In the genomic region with DNA sequence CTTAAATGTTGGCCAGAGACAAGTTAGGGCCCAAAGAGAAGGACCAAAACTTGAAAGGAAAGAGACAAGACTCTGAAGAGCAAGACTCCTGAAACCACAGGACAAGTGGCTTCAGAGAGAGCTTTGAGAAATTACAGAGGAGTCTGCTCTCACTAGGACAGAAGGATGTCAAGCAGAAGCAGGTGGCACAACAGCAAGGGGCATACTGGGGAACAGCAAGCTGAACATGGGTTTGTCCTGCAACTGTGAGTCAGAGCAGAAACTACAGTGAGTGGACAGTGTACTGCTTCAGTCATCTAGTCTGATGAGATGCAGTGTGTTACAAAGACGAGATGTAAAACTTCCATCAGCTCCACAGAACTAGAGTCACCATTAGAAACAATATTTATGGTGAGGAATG, we compare ENCODE assay signal across 20 mouse cellular contexts.
DNase-seq lines count a peak whose midpoint lies in the region; TF ChIP-seq lines count a peak whose summit lies in the region.
"Had no signal": no experiment of that assay in that cellular context is flagged by ENCODE, and none has a peak within 500 bp of the region (broad histone marks: within the 10 kb centered on the region; RNA-seq: fewer than 3 reads in every experiment).

No protein-coding gene starts in this region.

- H3K4me3 ChIP-seq in layer of hippocampus, adult 2 months = no peak overlapping the region
- H3K4me3 ChIP-seq: forebrain, embryonic 10.5 days; forebrain, embryonic 13.5 days; heart, adult 2 months; heart, embryonic 10.5 days; heart, embryonic 13.5 days; hindbrain, embryonic 15.5 days had no signal

- no peak for TF ChIP-seq CTCF in layer of hippocampus, adult 2 months (conservative IDR thresholded peaks at IDR 0.05)

- no peak overlapping the region for H3K27ac ChIP-seq in layer of hippocampus, adult 2 months
- H3K27ac ChIP-seq: forebrain, embryonic 10.5 days; forebrain, embryonic 13.5 days; heart, adult 2 months; heart, embryonic 10.5 days; heart, embryonic 13.5 days; hindbrain, embryonic 15.5 days had no signal

- DNase-seq in brain, adult 2 months (ENCODE audit: low read depth, low spot score) = peak; percentile 78
- DNase-seq in cerebellum, adult 11-12 months = peak; percentile 60
- peak; percentile 28 for DNase-seq in cerebellum, adult 8-10 months
- peak; percentile 25 to 48 for DNase-seq in cerebellum, postnatal 25 days
- no peak for DNase-seq in adrenal gland, adult (ENCODE audit: inconsistent age in 2 of 2, low spot score in 1 of 2)
- no peak for DNase-seq in layer of hippocampus, adult 2 months (ENCODE audit: low spot score in 2 of 2)
- no peak for DNase-seq in urinary bladder, postnatal 25 days (ENCODE audit: low spot score)
- DNase-seq: adrenal gland, adult 8-10 months; adrenal gland, postnatal 25 days; gastrocnemius, postnatal 10 days; gastrocnemius, postnatal 36 days; heart, adult 2 months; heart, postnatal 14 days; heart, postnatal 4 days; kidney, adult 2 months had no signal

Comparison
In these comparisons a context has a peak if more than half of its experiments do, and no peak if none do; other contexts are left out.
1. DNase-seq: peak in brain, adult 2 months (single experiment), cerebellum, adult 11-12 months (single experiment), cerebellum, adult 8-10 months (single experiment) and cerebellum, postnatal 25 days (2 of 2); none in adrenal gland, adult (0 of 2), layer of hippocampus, adult 2 months (0 of 2) and urinary bladder, postnatal 25 days (single experiment).